Mouse (Mus musculus) ES-CJ7 (cell line): Measurements from ENCODE around the gene Stx8.

Experiments
- DNase-seq: peaks from one replicate; pipeline ENCODE4 v3.0.0; 2011; ENCODE audit warnings: low read depth, low spot score

Stx8 gene

DNA sequence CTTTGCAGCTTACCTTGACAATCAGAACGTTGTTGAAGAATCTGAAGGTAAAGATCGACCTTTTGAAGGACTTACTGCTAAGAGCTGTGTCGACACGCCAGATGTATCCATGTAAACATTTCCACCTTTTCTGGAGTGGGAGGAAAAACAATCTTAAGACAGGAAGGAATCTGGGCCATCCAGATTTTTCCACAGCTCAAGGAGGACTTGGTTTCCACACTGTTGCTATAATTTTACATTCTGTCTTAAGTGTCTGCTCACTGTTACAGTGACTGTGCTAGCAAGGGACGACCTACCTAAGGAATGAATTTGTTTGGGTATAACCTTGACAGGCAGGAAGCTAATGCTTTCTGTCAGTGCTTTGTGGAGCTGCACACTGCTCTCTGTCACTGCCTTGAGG, 7.2 kb downstream of the Stx8 start:
- DNase-seq, result no peak

DNA sequence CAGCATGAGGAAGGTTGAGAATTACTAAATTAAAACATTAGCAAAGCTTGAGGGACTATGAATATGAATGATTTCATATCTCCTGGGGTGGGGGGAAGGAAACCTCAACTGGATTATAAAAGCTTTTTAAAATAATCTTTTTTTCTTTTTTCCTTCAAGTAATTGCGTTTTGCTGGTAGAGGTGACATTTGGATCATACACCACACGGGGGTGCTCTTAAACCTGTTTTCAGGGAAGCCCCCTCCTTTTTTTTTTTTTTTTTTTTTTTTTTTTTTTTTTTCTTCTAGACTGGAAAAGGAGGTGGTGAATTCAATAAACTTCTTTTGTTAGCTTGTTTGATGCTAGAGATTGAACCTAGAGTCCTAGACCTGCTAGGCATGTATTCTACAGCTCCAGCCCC, 9.3 kb downstream of the Stx8 start:
- peak; percentile 45 for DNase-seq

DNA sequence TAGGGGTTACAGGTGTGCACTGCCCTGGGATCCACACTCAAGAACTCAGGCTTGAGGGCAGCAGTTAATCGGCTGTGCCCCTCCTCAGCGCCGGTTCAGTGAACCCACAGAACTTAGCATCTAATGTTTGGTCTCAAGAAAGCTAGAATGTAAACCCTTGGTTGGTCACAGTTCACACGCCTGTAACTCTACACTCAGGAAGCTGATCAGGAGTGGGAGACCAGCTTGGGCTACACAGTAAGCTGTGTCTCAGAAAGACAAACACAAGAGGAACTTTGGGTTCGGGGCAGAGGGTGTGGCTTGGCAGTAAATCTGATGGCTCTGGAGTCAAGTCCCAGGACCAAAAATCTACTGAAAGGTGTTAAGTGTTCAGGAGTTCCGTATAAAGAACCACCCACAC, 17.6 kb downstream of the Stx8 start:
- no peak for DNase-seq

DNA sequence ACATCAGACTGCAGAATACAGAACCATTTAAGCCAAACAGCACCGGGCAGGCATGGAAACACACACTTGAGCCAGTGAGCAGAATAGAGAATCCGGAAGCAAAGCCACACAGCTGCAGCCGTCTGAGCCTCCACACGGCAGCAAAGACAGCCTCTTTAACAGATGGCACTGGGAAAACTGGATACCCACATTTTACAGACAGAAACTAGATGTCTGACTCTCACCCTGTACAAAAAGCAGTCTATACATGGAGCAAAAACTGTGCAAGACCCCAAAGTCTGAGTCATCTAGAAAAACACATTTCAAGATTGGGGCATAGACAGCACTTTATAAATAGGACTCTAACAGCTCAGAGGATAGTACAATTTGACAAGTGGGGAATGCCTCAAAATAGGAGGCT, 25.2 kb downstream of the Stx8 start:
- no peak for DNase-seq

DNA sequence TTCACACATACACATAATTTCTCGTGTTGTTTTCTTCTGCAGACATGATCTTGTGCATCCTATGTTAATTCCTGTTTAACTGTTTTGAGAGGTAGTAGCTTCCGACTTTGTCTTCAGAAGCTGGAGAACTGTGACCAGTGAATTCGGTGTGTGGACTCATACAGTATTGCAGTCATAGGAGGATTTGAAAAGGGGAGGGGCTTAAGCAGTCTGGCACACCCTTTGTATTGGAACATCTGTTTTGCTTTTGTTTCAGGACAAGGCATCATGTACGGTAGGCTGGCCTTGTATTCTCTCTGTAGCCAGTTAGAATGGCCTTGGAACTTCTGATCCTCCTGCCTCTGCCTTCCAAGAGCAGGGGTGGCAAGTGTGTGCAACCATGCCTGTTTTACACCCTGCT, 30.0 kb downstream of the Stx8 start:
- no peak for DNase-seq

DNA sequence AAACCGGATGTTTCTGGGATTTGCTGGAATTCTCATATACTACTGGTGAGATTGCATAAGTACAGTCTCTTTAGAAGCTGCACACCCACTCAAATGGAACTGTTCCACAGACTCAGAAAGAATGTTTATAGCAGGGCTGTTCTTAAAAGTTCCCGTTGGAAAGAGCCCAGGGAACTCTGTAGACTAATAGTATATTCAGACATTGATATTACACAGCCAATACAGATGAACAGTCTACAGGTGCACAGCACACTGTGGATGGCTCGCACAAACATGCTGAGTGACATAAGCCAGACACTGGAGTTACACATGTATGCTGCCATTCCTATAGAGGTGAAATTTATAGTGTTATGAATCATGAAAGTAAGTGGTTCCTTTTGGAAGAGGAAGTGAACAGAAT, 32.9 kb downstream of the Stx8 start:
- DNase-seq, result no peak

DNA sequence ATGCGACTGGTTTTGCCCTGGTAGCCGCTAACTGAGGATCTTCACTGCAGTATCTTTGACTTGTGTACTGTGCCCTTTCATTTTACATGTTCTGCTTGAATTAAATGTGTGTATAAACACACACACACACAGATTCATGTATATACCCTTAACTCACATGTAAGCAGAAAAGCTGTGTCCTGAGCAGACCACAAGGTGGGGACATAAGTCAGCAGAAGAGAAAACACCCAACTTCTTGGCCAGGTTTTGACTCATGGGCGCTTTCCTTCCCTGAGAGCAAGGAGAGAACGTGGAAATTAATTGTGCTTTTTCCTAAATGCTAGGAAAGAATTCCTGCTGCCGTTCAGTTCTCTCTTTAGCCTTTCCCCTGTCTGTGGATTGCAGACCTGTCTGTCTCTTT, 33.6 kb downstream of the Stx8 start:
- DNase-seq, result peak; percentile 19

DNA sequence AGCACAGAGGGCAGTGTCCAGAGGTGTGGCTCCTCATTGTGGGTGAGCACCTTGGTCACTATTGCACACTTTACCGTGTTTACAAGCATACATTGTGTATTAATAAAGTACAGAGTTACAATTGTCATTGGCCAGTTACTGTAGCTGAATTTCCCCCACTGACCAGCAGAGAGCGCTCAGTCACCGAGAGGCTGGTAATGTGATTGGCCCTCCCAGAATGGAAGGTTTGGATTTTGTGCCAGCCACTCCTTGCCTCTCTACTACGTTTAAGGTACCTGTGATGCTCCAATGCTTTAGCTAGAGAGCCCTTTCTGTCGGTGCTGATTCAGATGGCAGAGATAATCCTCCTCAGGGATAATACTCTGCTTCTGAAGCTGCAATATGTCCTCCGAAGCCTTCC, 38.2 kb downstream of the Stx8 start:
- DNase-seq, result peak; percentile 30

DNA sequence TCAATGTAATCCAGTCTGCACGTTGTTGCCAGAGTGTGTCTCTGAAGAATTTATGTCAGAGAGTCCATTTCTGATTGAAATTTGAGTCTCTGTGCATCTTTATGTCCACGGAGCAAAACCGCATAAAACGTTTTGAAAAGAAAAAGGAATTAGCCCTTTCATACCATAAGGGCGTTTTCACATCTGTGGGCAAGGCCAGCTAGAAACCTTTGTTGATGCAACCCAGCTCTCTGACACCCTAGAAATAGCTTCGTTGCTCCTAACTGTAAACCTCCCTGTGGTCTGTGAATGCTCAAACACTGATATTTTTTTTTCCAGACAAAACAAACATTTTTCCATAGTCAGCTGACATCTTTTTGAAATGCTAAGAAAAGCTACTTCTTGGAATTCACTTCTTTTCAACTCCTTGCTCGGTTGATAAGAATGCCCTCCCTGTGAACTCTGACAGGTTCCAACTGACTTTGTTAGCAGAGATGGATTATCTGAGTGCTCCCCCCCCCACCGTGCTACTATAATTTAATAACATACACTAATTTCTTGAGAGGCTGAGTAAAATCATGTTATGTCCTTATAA, 40.3 kb downstream of the Stx8 start:
- no peak for DNase-seq

DNA sequence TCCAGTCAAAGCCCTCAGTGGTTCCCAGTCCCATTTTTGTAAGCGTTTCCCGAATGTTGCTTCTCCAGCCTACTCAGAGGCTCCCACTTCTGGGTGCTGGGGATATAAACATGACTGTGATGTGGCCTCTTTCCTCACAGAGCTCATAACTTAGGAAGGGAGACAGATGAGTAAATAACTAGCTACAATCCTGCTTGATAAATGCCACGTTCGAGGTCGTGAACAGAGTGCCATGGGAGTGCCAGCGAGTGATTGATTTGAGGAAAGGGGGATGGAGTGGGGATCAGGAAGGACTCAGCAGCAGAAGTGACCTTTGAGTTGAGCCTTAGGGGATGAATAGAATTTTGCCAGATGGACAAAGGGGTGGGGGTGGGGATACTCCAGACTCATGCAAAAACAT, 41.7 kb downstream of the Stx8 start:
- no peak for DNase-seq

DNA sequence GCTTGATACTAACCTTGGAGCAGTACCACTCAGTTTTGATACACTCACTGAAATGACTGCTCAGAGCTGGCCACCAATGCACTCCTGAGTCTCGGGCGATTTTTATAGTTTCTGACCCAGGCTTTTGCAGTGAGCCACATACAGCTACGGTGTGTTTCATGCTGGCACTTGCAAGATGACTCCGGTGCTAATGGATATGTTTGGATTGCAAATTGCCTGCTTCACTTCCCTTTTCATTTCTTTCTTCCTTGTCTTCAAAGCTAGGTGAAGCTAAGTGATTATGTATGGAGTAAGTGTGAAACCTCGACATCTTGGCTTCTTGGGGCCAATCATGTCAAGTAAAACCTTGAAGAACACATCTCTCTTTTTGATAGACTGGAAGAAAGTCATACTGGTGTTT, 43.4 kb downstream of the Stx8 start:
- DNase-seq, result no peak

DNA sequence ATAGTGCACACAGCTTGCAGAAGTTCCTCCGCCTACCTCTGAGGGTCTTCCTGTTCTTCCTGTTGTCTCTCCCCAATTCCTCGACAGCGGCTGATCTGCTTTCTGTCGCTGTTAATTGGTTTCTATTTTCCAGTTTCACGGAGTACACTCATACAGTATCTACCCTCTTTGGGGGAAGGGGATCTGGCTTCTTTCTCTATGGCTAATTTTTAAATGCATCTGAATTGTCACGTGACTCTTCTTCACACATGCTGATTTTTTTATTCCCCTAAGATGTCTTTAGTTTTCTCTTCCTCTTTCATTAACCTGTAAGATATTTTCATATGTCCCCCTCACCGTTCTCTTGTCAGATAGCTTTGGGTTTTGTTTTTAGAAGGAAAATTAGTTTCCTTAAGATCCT, 46.2 kb downstream of the Stx8 start:
- DNase-seq, result no peak

DNA sequence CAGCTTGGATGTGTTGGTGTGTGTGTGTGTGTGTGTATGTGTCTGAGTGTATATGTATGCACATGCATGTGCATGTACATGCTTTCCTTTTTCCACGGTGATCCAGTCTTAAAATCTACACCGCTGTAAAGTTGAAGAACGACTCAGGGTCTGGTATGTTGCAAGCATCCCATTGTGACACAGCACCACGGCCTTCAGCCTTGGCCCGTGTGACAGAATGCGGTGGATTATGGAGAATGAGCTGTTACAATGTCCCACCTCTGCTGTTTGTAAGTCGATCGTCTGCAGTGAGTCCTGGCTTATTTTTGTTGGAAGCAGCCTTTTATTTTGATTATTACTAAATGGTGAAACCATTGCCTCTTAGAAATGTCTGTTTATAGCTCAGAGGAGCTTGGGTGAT, 52.2 kb downstream of the Stx8 start:
- DNase-seq, result no peak

DNA sequence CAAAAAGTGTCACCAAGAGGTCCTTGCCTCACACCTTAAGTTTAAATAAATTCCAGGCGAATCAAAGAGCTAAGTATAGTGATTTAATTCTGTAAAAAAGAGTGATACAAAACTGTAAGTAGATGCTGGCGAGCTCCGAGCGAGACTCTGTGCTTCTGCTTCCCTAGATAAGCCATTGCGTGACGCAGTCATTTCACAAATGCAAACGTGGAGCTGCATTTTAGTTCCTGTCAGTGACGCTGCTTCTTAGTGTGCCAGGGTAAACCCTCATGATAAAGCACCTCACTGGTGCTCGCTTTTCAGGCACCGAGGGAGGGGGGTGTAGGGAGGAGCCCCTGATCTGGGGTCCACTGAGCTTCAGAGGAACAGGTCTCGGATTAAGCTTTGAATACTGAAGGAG, 53.2 kb downstream of the Stx8 start:
- no peak for DNase-seq

DNA sequence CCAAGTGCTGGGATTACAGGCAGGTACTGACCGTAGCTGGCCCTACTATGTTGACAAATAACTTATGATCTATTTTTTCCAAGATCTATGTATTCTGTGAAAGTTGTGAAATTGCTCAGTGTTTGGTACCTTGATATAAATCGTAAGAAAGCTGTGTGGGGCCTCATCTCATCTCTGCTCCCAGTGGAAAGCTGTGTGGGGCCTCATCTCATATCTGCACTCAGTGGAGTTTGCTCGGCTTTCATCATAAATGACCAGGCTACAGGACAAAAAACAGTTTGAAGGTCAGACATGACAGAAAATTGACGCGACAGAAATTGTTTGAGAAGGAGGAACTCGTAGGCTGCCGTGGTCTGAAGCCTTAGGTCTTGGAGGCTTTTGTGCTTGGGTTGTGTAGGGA, 56.0 kb downstream of the Stx8 start:
- DNase-seq, result no peak

DNA sequence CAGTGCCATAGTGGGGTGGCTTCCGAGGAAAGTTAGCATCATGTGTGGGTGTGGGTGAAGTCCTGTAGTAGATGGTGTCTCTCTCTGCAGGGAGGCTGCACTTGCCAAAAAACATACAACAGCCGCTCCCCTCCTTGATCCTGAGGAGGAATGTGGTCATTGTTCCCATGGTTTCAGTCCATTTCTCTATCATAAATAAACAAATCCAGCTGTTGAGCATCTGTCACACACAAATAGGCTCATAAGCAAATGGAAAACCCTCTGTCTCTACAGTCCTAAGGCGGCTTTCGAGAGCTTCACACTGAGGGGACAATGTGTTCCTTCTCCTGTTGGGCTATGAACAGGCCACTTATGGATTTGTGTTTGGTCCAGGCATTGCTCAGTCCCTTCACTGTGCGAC, 56.9 kb downstream of the Stx8 start:
- no peak for DNase-seq

DNA sequence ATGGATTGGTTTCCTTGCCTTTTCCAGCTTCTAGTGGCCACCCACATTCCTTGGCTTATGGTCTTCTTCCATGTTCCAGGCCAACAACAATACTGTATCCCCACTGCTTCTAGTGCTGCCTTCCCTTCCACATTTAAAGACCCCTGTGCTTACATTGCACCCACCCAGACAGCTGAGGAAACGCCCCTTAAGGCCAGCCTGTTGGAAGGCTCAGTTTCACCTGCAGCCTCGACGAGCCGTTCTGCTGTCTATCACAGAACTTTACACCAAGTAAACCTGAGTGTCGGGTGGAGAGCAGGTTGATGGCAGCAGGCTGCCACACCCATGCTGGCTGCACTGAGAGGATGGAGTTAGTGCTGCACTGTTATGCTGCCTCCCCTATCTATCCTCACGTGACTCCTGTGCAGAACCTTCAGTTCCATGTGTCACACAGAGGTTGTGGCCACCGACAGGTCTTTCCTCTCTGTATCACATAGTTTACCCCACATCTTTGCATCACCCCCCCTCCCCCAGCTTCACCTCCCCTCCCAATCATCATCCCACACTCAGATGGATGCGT, 57.9 kb downstream of the Stx8 start:
- DNase-seq, result no peak

DNA sequence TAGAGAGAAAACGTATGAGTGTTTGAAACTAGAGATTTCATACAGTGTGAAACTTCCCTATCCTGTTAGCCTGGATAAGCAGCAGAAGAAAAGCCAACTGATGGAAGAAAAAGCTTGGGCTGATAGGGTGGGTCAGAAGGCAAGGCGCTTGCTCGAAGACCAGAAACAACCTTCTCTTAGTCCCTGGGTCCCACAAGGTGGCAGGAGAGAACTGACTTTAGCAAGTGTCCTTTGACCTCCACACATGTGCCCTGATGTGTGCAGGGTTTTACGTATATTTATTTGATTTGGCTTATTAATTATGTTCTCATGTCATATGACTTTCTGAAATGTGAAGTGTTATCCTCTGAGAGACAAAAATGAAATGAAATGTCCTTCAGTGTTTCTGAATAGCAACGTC, 60.6 kb downstream of the Stx8 start:
- no peak for DNase-seq

DNA sequence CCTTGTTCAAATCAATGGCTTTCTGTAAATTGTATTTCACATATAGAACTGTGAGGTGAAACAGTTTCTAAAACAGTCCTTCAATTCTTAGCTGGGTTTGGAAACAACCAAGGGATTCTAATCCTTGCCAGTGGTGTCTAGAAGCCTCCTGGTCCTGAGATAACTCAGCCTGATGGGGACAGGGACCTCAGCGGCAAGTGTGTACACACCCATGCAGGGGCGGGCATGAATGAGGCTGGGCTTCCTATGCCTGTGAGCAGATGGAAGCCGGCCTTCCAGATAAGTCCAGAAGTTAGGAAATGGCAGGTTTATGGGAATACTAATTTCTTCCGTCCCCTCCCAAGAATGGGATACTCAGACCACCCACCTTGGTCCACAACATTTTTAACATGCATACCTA, 63.1 kb downstream of the Stx8 start:
- DNase-seq, result no peak

DNA sequence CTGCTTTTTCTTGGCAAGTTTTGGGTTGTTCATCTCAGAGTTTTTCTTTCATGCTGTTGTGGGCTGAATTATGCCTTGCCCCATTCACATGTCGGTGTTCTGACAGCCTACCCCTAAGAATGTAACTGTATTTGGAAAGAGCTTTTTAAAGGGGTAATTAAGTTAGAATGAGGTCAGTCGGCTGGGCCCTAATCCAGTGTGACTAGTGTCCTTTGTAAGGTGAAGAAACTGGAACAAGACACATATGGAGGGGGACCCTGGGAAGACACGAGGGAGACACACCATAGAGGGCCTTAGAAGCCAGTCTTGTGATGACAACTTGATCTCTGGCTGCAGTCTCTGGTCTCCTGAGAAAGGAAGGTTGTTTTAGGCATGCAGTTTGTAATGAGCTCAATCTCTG, 63.9 kb downstream of the Stx8 start:
- no peak for DNase-seq

DNA sequence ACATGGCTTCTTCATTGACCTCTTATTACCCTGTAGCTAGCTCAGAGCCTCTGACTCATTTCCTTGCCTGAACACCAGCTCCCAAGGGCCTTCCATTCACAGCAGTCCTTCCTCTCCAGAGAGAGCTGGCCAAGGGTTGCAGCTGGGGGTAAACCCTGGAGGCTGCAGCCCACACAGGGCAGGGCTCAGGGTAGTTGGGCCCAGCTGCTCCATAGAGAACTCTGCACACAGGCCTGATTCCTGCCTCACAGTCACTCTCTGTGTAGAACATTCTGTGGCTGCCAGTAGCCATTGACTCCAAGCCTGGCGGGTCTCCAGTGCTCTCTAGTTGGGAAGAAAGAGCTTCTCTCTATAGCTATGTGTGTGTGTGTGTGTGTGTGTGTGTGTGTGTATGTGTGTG, 64.8 kb downstream of the Stx8 start:
- DNase-seq, result no peak

DNA sequence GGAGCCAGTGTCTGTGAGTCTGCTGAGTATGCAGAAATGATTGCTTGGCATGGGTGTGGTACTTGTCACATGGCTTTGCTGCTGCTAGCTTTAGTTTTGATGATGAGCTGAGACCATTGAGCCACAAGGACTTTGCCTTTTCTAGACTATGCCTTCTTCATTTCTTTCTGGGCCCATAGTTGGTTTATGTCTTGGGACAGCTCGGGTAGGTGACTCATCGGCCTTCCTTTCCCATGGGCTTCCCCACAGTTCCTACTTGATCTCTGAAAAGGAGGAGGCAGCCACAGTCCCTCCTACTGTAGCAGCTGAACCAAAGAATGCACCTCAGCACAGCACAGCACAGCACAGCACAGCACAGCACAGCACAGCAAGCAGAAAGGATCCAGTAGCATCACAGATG, 66.5 kb downstream of the Stx8 start:
- no peak for DNase-seq

DNA sequence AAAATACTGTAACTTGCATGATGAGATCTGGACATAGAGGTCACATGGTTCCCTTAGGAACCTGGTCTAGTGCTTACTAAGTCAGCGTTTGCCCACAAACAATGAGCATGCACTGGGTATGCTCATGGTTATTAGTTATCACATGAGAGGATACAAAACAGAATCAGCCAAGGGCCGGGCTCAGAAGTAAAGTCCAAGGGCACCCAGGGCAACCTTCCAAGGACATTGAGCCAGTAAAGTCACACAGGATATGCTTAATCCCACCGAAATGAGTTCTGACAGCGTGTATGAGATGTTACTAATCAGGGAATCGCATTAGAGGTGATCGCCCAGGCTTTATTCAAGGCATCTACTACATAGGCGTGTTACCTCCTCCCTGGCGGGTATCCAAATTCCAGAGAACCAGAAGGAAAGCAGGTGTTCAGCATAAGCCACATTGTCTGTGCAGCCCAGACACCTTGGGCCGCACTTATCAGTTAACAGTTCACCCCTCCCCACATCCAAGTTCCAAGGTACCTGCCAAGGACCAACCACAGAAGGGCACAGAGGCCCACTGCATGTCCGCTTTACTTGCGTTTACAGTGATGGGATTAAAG, 67.4 kb downstream of the Stx8 start:
- no peak for DNase-seq

DNA sequence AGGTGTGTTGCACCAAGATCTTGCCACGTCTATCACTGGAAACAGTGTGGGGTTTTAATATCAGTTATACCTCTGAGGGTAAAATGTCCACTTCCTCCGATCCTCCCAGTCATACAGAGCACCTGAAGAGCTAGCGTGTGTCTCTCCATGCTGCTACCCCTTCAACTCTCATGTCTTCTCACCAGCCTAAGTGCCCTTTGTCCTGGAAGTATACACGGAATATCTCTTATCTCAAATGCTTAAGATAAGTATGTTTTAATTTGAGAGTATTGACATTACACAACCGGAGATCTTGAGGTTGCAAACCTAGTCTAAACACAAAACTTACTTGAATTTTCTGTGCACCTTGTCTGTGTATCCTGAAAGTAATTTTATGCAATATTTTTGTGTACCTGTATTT, 68.4 kb downstream of the Stx8 start:
- DNase-seq, result no peak
